10 mouse cellular contexts compared by ENCODE assay signal in genomic region chr1:134233681-134234454, GRCm38 (mm10). TPM values are rescaled to one million over a fixed set of nuclear protein-coding genes. Genes with fewer than 3 reads are reported as not detected.
DNase-seq lines count a peak whose midpoint lies in the region; ATAC-seq and TF ChIP-seq lines count a peak whose summit lies in the region.
"Had no signal": no experiment of that assay in that cellular context is flagged by ENCODE, and none has a peak within 500 bp of the region (broad histone marks: within the 10 kb centered on the region; RNA-seq: fewer than 3 reads in every experiment).

No protein-coding gene starts in this region.

- 58% methylated on average over 19 of the region's 19 CpGs for WGBS in kidney, embryonic 15.5 days
- 44% methylated on average over 19 of the region's 19 CpGs for WGBS in forebrain, postnatal 0 days
- WGBS in midbrain, embryonic 15.5 days = 45% methylated on average over 19 of the region's 19 CpGs

- H3K9ac ChIP-seq in kidney, embryonic 15.5 days = peak overlapping the region; percentile 38; the same call in 1 of the 2 replicates
- peak overlapping the region; percentile 72 for H3K9ac ChIP-seq in forebrain, postnatal 0 days
- peak overlapping the region; percentile 45 for H3K9ac ChIP-seq in midbrain, embryonic 15.5 days
- H3K9ac ChIP-seq: liver, embryonic 14.5 days had no signal

- no peak for DNase-seq in kidney, postnatal 14 days
- DNase-seq in cerebellum, adult 8-10 months = peak; percentile 70
- no peak for DNase-seq in forebrain, postnatal 0 days
- no peak for DNase-seq in urinary bladder, adult 18-20 months (ENCODE audit: low spot score in 2 of 2)
- DNase-seq in left cerebral cortex, adult 11 months (ENCODE audit: low spot score) = no peak

- no peak for ATAC-seq in kidney, embryonic 15.5 days (replicated peaks; ENCODE audit: low FRiP score)
- no peak for ATAC-seq in forebrain, postnatal 0 days
- ATAC-seq in midbrain, embryonic 15.5 days (replicated peaks) = no peak
- ATAC-seq in inflammation-experienced regulatory T-cells, adult 6 months = no peak

- peaks cover 46% of the 10 kb centered on the region for H3K27me3 ChIP-seq in kidney, embryonic 15.5 days
- 0 out of 2 replicates have a peak, but pooled peaks cover 5% of the 10 kb centered on the region for H3K27me3 ChIP-seq in forebrain, postnatal 0 days (ENCODE audit: insufficient read depth, low read length)
- H3K27me3 ChIP-seq in midbrain, embryonic 15.5 days (replicated peaks) = peaks cover 33% of the 10 kb centered on the region

- H3K36me3 ChIP-seq in kidney, embryonic 15.5 days = no peaks in the 10 kb centered on the region
- no peaks in the 10 kb centered on the region for H3K36me3 ChIP-seq in forebrain, postnatal 0 days (ENCODE audit: insufficient read depth)
- no peaks in the 10 kb centered on the region for H3K36me3 ChIP-seq in midbrain, embryonic 15.5 days (replicated peaks)
- H3K36me3 ChIP-seq: G1E had no signal

- TF ChIP-seq CTCF in forebrain, postnatal 0 days (IDR thresholded peaks at IDR 0.05; ENCODE audit: low read depth) = no peak

- peak overlapping the region; percentile 87; the same call in 1 of the 2 replicates for H3K27ac ChIP-seq in kidney, embryonic 15.5 days
- H3K27ac ChIP-seq in forebrain, postnatal 0 days (ENCODE audit: low read depth, low read length) = 0 out of 2 replicates have a peak overlapping the region, but pooled peaks have one; percentile 15
- no peak overlapping the region for H3K27ac ChIP-seq in midbrain, embryonic 15.5 days
- H3K27ac ChIP-seq: liver, embryonic 14.5 days had no signal

- H3K4me1 ChIP-seq in kidney, embryonic 15.5 days = peaks cover 44% of the 10 kb centered on the region
- H3K4me1 ChIP-seq in forebrain, postnatal 0 days (ENCODE audit: insufficient read depth) = peaks cover 17% of the 10 kb centered on the region
- peaks cover 41% of the 10 kb centered on the region for H3K4me1 ChIP-seq in midbrain, embryonic 15.5 days

- H3K4me3 ChIP-seq in kidney, embryonic 15.5 days (replicated peaks) = peak overlapping the region; percentile 49
- H3K4me3 ChIP-seq in forebrain, postnatal 0 days (ENCODE audit: low read depth, low read length) = peak overlapping the region; percentile 55
- H3K4me3 ChIP-seq in midbrain, embryonic 15.5 days = peak overlapping the region; percentile 49

- H3K4me2 ChIP-seq in kidney, embryonic 15.5 days = peak overlapping the region; percentile 94
- H3K4me2 ChIP-seq in forebrain, postnatal 0 days (ENCODE audit: low read depth) = peak overlapping the region; percentile 89
- peak overlapping the region; percentile 86 for H3K4me2 ChIP-seq in midbrain, embryonic 15.5 days

- no peaks in the 10 kb centered on the region for H3K9me3 ChIP-seq in kidney, embryonic 15.5 days (replicated peaks)
- no peaks in the 10 kb centered on the region for H3K9me3 ChIP-seq in forebrain, postnatal 0 days (ENCODE audit: low read length)
- no peaks in the 10 kb centered on the region for H3K9me3 ChIP-seq in midbrain, embryonic 15.5 days
- H3K9me3 ChIP-seq: G1E had no signal

RNA-seq across cellular contexts. Expression of gene Adora1, which starts 1.4 kb away (rescaled TPM):
- 7.7 and 8.2 TPM in 2 replicates for polyA plus RNA-seq in kidney, embryonic 15.5 days (2015; fragmentation: Nextera tagmentation; extraction: Ambion mirVana)
- total RNA-seq in forebrain, postnatal 0 days (2014; rRNA removed) = 38.4 and 41.5 TPM in 2 replicates
- polyA plus RNA-seq in forebrain, postnatal 0 days (2015; fragmentation: Nextera tagmentation; extraction: Ambion mirVana) = 29.3 and 37.5 TPM in 2 replicates
- polyA plus RNA-seq in midbrain, embryonic 15.5 days (2015; fragmentation: Nextera tagmentation; extraction: Ambion mirVana) = 16.2 and 19.2 TPM in 2 replicates
- not detected for polyA plus RNA-seq in inflammation-experienced regulatory T-cells, adult 6 months (2017; shearing (Covaris generic))
- polyA plus RNA-seq: G1E had no signal

RNA-seq across cellular contexts. Expression of gene Mybph, which starts 40.6 kb away (rescaled TPM):
- polyA plus RNA-seq in kidney, embryonic 15.5 days (2015; fragmentation: Nextera tagmentation; extraction: Ambion mirVana) = 6.1 and 9.3 TPM in 2 replicates
- total RNA-seq in forebrain, postnatal 0 days (2014; rRNA removed) = 0.10 and 0.23 TPM in 2 replicates
- polyA plus RNA-seq in forebrain, postnatal 0 days (2015; fragmentation: Nextera tagmentation; extraction: Ambion mirVana) = 0.12 TPM in 1 of 2 replicates, not detected in the other
- 0.13 and 0.19 TPM in 2 replicates for polyA plus RNA-seq in midbrain, embryonic 15.5 days (2015; fragmentation: Nextera tagmentation; extraction: Ambion mirVana)
- polyA plus RNA-seq in inflammation-experienced regulatory T-cells, adult 6 months (2017; shearing (Covaris generic)) = not detected
- polyA plus RNA-seq: G1E had no signal

RNA-seq across cellular contexts. Expression of gene Chil1, which starts 51.9 kb away (rescaled TPM):
- polyA plus RNA-seq in kidney, embryonic 15.5 days (2015; fragmentation: Nextera tagmentation; extraction: Ambion mirVana) = 1.7 and 2.2 TPM in 2 replicates
- total RNA-seq in forebrain, postnatal 0 days (2014; rRNA removed) = 0.38 and 1.3 TPM in 2 replicates
- 3.3 and 4.1 TPM in 2 replicates for polyA plus RNA-seq in forebrain, postnatal 0 days (2015; fragmentation: Nextera tagmentation; extraction: Ambion mirVana)
- polyA plus RNA-seq in midbrain, embryonic 15.5 days (2015; fragmentation: Nextera tagmentation; extraction: Ambion mirVana) = 1.5 and 3.3 TPM in 2 replicates
- under 1 TPM in 2 of 3 experiments, not detected in 1; 0.46 to 0.98 TPM for polyA plus RNA-seq in inflammation-experienced regulatory T-cells, adult 6 months (2017; shearing (Covaris generic))
- total RNA-seq: G1E had no signal
- polyA plus RNA-seq: G1E had no signal

RNA-seq across cellular contexts. Expression of gene Myog, which starts 55.9 kb away (rescaled TPM):
- 13.1 and 19.9 TPM in 2 replicates for polyA plus RNA-seq in kidney, embryonic 15.5 days (2015; fragmentation: Nextera tagmentation; extraction: Ambion mirVana)
- total RNA-seq in forebrain, postnatal 0 days (2014; rRNA removed) = 0.08 and 0.29 TPM in 2 replicates
- 0.19 and 0.28 TPM in 2 replicates for polyA plus RNA-seq in forebrain, postnatal 0 days (2015; fragmentation: Nextera tagmentation; extraction: Ambion mirVana)
- polyA plus RNA-seq in midbrain, embryonic 15.5 days (2015; fragmentation: Nextera tagmentation; extraction: Ambion mirVana) = 0.10 TPM in 1 of 2 replicates, not detected in the other
- polyA plus RNA-seq in inflammation-experienced regulatory T-cells, adult 6 months (2017; shearing (Covaris generic)) = not detected
- total RNA-seq: G1E had no signal
- polyA plus RNA-seq: G1E had no signal
